Mouse (Mus musculus) kidney, embryonic 14.5 days (tissue): Measurements from ENCODE around the gene Usp10. TPM values are rescaled to one million over a fixed set of nuclear protein-coding genes. Genes with fewer than 3 reads are reported as not detected.
A peak's percentile ranks its signal among the peaks of the same experiment; 100 is the strongest.

Experiments
- ATAC-seq: fragments of 200-750 bp; cut with Nextera tagmentation; 2 replicates; pipeline ENCODE4 v1.8.0; 2017; ENCODE audit warnings: moderate number of reproducible peaks, mild to moderate bottlenecking, moderate TSS enrichment, moderate library complexity; ENCODE audit not compliant: low FRiP score, low TSS enrichment
- H3K27ac ChIP-seq: fragments of 300-500 bp; sonication (generic); 2 replicates; pipeline ENCODE4 v1.5.1; 2014; ENCODE audit warnings: low read depth, mild to moderate bottlenecking, low read length, moderate library complexity, mixed read lengths
- H3K27me3 ChIP-seq: fragments of 300-500 bp; sonication (generic); 2 replicates; pipeline ENCODE4 v1.6.1; 2014; ENCODE audit warnings: mild to moderate bottlenecking, low read length; ENCODE audit not compliant: control insufficient read depth, insufficient read depth
- H3K36me3 ChIP-seq: fragments of 300-500 bp; sonication (generic); 2 replicates; pipeline ENCODE4 v1.6.1; 2014; ENCODE audit warnings: low read length, mixed read lengths; ENCODE audit not compliant: control insufficient read depth, insufficient read depth
- H3K4me1 ChIP-seq: fragments of 300-500 bp; sonication (generic); 2 replicates; pipeline ENCODE4 v1.6.1; 2014; ENCODE audit warnings: low read length, mixed read lengths; ENCODE audit not compliant: control insufficient read depth, insufficient read depth
- H3K4me2 ChIP-seq: fragments of 300-500 bp; sonication (generic); replicated peaks from 2 replicates; pipeline ENCODE4 v1.6.1; 2014; ENCODE audit warnings: low read depth, mild to moderate bottlenecking, low read length
- H3K4me3 ChIP-seq: fragments of 300-500 bp; sonication (generic); 2 replicates; pipeline ENCODE4 v1.5.1; 2014; ENCODE audit warnings: mild to moderate bottlenecking, low read length
- H3K9ac ChIP-seq: fragments of 300-500 bp; sonication (generic); 2 replicates; pipeline ENCODE4 v1.6.1; 2014; ENCODE audit warnings: low read depth, mild to moderate bottlenecking, low read length, moderate library complexity
- H3K9me3 ChIP-seq: fragments of 300-500 bp; sonication (generic); 2 replicates; pipeline ENCODE4 v1.6.1; 2016; ENCODE audit warnings: low read length; ENCODE audit not compliant: control insufficient read depth
- WGBS: fragments of 180-500 bp; shearing (Covaris S2); extraction: QIAGEN DNeasy Blood & Tissue Kit; methylation state at CpG from one replicate; pipeline ENCODE4 v1.1.7; 2014; 5-methylcytosine and 5-hydroxymethylcytosine counted together
- polyA plus RNA-seq: library from polyadenylated mRNA; unstranded; fragments of >200 nt; fragmentation: Nextera tagmentation; extraction: Ambion mirVana; gene quantifications from 2 replicates; pipeline ENCODE4 v1.2.1, GENCODE M21; 2014

Gene Usp10
- polyA plus RNA-seq, 1 experiment from 2014 or later = 156 TPM

DNA sequence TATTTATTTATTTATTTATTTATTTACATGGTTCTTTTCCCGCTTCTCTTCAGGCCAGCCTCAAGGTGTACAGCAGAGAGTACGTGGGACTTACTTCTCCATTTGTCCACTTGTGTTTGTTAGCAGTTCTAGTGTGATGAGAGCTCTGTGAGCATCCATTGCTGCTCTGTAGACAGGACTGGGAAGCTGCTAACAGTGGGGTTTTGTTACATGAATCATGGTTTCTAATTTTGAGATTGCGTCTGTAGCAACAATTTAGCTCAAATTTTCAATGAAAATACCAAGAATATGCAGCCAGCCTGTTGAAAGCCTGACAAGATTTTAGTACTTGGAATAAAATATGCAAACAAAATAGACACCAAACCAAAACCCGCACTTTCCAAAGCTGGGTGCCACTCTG lies 15.3 kb downstream of the Usp10 start:
- Histone ChIP-seq H3K9me3 (no peaks in the 10 kb centered on the region), H3K27ac (no peak overlapping the region), H3K4me1 (peaks cover 10% of the 10 kb centered on the region), H3K27me3 (no peaks in the 10 kb centered on the region), H3K9ac (no peak overlapping the region), H3K36me3 (peaks cover 7% of the 10 kb centered on the region; the same call in 1 of the 2 replicates), H3K4me2 (no peak overlapping the region), H3K4me3 (no peak overlapping the region)
- 94% methylated on average over 4 of the region's 4 CpGs for WGBS
- ATAC-seq = no peak

DNA sequence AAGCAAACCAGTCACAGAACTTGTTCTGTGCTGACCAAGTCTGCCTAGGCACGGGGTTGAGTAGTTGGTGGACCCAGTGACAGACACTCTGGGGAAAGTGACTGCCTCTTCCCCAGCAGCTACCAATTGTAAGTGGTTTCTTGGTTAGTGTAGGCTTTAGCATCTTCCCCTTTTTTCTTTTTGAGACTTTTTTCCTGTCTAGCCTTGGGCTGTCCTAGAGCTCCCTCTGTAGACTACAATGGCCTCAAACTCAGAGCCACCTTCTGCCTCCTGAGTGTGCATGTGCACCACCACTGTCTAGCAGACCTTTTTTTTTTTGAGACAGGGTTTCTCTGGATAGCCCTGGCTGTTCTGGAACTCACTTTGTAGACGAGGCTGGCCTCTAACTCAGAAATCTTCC lies 16.3 kb downstream of the Usp10 start:
- no peak overlapping the region for H3K4me2 ChIP-seq
- no peak for ATAC-seq
- H3K27ac ChIP-seq = no peak overlapping the region
- no peak overlapping the region for H3K9ac ChIP-seq
- 90% methylated on average over 2 of the region's 2 CpGs for WGBS
- no peaks in the 10 kb centered on the region for H3K9me3 ChIP-seq
- H3K27me3 ChIP-seq = no peaks in the 10 kb centered on the region
- H3K4me3 ChIP-seq = no peak overlapping the region
- peaks cover under 1% of the 10 kb centered on the region; the same call in 1 of the 2 replicates for H3K4me1 ChIP-seq
- H3K36me3 ChIP-seq = peaks cover 7% of the 10 kb centered on the region; the same call in 1 of the 2 replicates

DNA sequence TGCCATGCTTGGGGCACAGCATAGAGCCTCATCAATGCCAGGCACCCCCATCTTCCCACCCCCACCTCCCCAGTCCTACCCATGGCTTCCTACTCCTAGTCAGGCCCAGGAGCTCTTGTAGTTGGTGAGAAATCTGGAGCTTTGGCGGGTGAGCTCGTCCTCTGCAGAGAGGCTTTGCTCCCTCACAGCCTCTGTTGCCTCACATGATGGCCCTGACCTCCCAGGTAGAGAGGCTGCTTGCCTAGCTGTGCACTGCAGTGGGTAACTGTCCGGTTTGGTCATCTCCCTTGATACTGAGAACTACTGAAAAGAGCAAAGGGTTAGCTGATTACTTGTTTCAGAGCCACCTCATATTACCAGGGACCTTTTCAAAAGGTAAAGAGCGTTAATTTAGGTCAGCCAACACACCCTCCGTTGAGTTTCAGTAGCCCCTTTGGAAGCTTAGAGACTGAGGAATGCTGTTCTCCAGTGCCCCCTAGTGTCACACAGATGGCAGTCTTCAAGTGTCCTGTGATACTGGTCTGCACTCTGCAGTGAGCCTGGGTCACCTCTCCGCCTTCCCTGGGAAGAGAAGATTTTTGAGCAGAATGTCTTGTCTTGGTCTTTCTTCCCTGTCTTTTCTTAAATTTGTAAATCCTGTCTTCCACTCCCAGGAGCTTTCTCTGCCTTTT lies 17.4 kb downstream of the Usp10 start:
- H3K27me3 ChIP-seq = no peaks in the 10 kb centered on the region
- no peak overlapping the region for H3K4me2 ChIP-seq
- H3K4me1 ChIP-seq = no peaks in the 10 kb centered on the region; the same call in 1 of the 2 replicates
- no peak overlapping the region for H3K27ac ChIP-seq
- peaks cover 14% of the 10 kb centered on the region for H3K36me3 ChIP-seq
- 44% methylated on average over 6 of the region's 6 CpGs for WGBS
- no peaks in the 10 kb centered on the region for H3K9me3 ChIP-seq
- no peak overlapping the region for H3K9ac ChIP-seq
- peak; percentile 72 for ATAC-seq
- no peak overlapping the region for H3K4me3 ChIP-seq

DNA sequence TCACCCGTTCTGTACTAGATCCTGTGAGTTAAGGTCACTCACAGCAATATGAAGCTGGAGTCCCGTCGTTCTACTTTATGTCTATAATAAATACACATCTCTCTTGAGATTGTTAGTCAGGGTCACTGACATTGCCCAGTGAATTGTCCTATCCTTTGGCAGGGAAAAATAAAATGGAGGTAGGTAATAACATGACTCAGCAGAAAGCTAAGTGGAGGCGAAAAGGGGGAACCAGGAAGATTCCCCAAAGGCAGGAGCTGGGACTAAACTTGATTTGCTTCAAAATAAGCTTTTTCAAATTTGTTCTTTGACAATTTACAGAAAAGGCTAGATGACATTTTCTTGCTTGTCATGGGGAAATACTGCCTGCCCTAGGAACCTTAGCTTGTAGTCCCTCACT lies 21.2 kb downstream of the Usp10 start:
- Histone ChIP-seq H3K27ac (no peak overlapping the region), H3K4me1 (no peaks in the 10 kb centered on the region), H3K9ac (no peak overlapping the region), H3K36me3 (peaks cover 35% of the 10 kb centered on the region), H3K4me3 (no peak overlapping the region), H3K9me3 (no peaks in the 10 kb centered on the region), H3K27me3 (no peaks in the 10 kb centered on the region), H3K4me2 (no peak overlapping the region)
- no peak for ATAC-seq
- 78% methylated on average over 4 of the region's 4 CpGs for WGBS

DNA sequence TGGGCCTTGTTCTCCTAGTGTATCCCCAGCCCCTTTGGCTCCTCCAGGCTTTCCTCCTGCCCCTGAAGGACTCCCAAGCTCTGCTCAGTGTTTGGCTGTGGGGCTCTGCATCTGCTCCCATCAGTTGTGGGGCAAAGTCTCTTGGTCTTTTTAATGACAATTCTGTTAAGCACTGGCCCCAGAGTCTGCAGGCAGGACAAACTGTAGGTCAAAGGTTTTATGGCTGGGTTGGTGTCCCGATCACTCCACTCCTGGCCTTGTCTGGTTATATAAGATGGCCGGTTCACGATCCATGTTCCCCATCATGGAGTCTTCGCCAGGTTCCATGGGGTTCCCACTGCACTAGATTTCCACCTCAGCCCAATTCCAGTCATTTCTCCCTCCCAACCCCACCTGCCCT lies 23.5 kb downstream of the Usp10 start:
- H3K4me2 ChIP-seq = no peak overlapping the region
- no peak overlapping the region for H3K27ac ChIP-seq
- H3K27me3 ChIP-seq = no peaks in the 10 kb centered on the region
- no peaks in the 10 kb centered on the region for H3K9me3 ChIP-seq
- H3K4me1 ChIP-seq = no peaks in the 10 kb centered on the region
- peaks cover 53% of the 10 kb centered on the region for H3K36me3 ChIP-seq
- no peak for ATAC-seq
- H3K9ac ChIP-seq = no peak overlapping the region
- WGBS = 86% methylated on average over 4 of the region's 4 CpGs
- no peak overlapping the region for H3K4me3 ChIP-seq

DNA sequence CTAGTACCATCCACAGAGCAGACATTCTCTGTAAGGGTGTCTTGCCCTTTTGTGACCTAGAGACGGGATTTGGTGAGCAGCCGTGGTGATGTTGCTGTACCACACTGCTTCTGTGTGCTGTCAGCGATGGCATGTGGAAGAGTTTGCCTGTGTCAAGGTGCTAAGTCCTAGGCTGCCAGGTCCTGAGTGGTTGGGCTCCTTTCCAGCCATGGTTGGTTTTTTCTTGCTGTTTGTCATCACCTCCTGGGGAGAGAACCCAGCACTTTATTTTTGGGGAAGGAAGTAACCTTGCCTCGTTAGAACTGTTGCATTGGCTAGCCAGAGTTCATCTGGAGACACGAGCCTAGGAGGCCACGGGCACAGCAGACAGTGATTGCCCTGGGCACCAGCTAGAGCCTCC lies 25.4 kb downstream of the Usp10 start:
- Histone ChIP-seq H3K9me3 (no peaks in the 10 kb centered on the region), H3K4me3 (no peak overlapping the region), H3K27ac (no peak overlapping the region), H3K36me3 (peaks cover 65% of the 10 kb centered on the region), H3K4me2 (no peak overlapping the region), H3K4me1 (no peaks in the 10 kb centered on the region), H3K27me3 (no peaks in the 10 kb centered on the region), H3K9ac (no peak overlapping the region)
- 82% methylated on average over 6 of the region's 6 CpGs for WGBS
- ATAC-seq = no peak

DNA sequence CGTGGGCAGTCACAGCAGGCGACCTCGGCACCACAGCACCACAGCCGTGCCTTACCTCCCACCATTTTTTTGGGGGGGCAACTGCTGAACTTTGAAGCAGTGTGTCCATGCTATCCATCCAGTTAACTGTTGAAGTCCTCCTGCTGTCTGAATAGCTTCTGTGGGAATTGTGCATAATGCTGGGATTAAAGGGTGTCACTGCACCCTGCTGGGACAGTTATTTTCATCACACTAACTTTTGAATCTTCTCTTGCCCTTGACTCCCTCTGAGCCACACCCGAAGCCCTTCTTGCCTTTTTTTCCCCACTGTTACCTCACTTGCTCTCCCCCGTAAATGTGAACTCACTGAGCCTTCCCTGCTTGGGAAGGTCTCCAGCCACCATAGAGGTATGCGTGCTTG lies 28.3 kb downstream of the Usp10 start:
- no peak overlapping the region for H3K4me3 ChIP-seq
- peaks cover 72% of the 10 kb centered on the region for H3K36me3 ChIP-seq
- H3K9ac ChIP-seq = no peak overlapping the region
- no peaks in the 10 kb centered on the region for H3K27me3 ChIP-seq
- H3K4me2 ChIP-seq = no peak overlapping the region
- H3K27ac ChIP-seq = no peak overlapping the region
- WGBS = 85% methylated on average over 7 of the region's 7 CpGs
- no peaks in the 10 kb centered on the region for H3K9me3 ChIP-seq
- H3K4me1 ChIP-seq = no peaks in the 10 kb centered on the region
- no peak for ATAC-seq

DNA sequence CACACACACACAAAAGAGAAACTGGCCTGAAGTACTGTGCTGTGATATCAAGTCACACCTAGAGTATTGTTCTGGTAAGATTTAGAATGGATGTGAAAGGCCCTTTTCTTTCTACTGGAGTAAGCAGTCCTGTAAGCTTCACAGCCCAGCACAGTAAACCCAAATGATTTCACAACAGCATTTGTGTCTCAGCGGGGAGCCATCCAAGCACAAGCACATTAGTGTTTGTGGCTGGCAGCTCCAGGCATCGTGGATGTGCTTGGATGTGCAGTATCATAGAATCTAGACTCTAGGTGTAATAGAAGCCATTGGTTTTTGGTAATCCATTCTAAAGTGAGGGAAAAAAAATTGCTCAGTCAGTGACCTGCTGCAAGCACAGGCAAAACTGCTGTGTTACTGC lies 29.2 kb downstream of the Usp10 start:
- H3K4me2 ChIP-seq = no peak overlapping the region
- H3K4me1 ChIP-seq = no peaks in the 10 kb centered on the region
- no peaks in the 10 kb centered on the region for H3K9me3 ChIP-seq
- H3K4me3 ChIP-seq = no peak overlapping the region
- no peaks in the 10 kb centered on the region for H3K27me3 ChIP-seq
- no peak for ATAC-seq
- H3K27ac ChIP-seq = no peak overlapping the region
- 93% methylated on average over 2 of the region's 2 CpGs for whole genome bisulfite sequencing
- H3K9ac ChIP-seq = no peak overlapping the region
- peaks cover 69% of the 10 kb centered on the region for H3K36me3 ChIP-seq

DNA sequence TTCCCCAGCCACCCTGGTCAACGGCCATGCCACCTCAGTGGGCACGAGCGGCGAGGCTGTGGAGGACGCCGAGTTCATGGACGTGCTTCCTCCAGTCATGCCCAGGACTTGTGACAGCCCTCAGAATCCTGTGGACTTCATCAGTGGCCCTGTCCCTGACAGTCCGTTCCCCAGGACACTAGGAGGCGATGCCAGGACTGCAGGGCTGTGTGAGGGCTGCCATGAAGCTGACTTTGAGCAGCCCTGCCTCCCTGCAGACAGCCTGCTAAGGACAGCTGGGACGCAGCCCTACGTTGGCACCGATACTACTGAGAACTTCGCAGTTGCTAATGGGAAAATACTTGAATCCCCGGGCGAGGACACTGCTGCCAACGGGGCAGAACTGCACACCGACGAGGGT lies 31.3 kb downstream of the Usp10 start:
- no peak overlapping the region for H3K27ac ChIP-seq
- no peak overlapping the region for H3K9ac ChIP-seq
- 92% methylated on average over 18 of the region's 18 CpGs for WGBS
- H3K9me3 ChIP-seq = no peaks in the 10 kb centered on the region
- no peaks in the 10 kb centered on the region for H3K27me3 ChIP-seq
- H3K4me2 ChIP-seq = no peak overlapping the region
- H3K4me1 ChIP-seq = no peaks in the 10 kb centered on the region
- peaks cover 76% of the 10 kb centered on the region for H3K36me3 ChIP-seq
- H3K4me3 ChIP-seq = no peak overlapping the region
- ATAC-seq = no peak
